Mouse (Mus musculus) left cerebral cortex, postnatal 14 days (tissue): Measurements from ENCODE around the gene Sfxn5. TPM values are rescaled to one million over a fixed set of nuclear protein-coding genes. Genes with fewer than 3 reads are reported as not detected.

Experiments used
- DNase-seq, 2 experiments: peaks; one replicate each; pipeline ENCODE4 v3.0.0; 2021 to 2022; ENCODE audit warnings: low spot score in 2 of 2, mixed read lengths in 1 of 2
- intact Hi-C: fragments of 180-260 bp; cut with DNase I; formaldehyde crosslinking; loops from one replicate; pipeline ENCODE4 v1.15.1; 2025
- microRNA-seq, 2 experiments: library from miRNA; unstranded; fragments of <30 nt; microRNA quantifications; one replicate each; pipeline ENCODE4 v1.2.0; 2022
- total RNA-seq, 2 experiments: library from RNA; stranded (reverse); gene quantifications; 2 replicates each; pipeline ENCODE4 v1.2.3; 2021

Gene Sfxn5
- total RNA-seq, 2 experiments from 2014 or later = 162 to 165 TPM

DNA sequence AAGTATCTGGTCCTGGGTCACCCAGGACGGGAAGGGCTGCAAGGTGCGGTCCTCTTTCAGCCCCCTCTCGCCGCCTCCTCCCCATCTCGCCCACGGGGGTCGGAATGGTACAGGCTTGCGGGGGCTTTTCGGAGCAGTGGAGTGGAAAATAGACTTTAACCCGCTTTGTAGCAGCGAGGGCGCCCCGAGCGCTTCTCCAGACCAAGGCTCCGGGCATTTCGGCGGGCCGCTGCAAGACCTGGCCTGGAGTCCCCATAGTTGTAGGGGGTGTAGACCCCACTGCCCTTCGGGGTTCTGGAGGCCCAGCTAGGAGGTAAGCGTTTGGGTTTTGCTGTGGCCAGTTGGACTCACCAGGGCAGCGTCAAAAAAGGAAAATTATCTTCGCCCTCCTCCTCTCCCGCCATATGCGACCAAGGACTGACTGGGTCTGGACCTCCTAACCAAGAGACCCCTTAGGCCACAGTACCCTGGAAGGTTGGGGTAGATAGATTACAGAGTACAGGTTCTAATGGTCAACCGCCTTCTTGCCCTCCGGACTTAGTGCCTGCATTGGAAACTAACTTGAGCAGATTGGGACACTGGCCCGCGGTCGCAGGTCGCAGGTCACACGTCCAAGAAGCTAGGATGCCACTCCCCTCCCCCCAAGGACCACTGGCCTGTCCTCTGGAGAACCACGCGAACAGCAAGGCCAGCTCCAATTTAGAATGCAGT, 147.0 kb downstream of the Sfxn5 start:
- intact Hi-C loops = no loop called here
- no peak for DNase-seq

DNA sequence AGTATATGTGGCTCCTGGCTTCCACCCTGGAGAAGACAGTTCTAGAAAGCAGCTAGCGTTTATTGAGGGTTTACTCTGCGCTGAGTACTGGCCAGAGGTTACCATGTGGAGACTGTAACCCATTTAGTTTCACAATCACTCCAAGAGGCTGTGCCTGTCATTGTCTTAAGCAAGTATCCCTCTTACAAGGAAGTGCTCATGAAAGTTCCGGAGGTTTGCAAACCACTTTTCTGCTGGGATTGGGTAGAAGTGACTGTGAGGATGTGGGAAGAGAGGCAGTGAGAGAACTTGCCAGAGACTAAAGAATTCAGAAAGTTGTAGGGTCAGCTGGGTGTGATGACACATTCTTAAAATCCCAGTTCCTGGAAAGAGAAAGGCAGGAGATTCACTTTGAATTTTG, 149.3 kb downstream of the Sfxn5 start:
- no peak for DNase-seq
- intact Hi-C loops = no loop called here

DNA sequence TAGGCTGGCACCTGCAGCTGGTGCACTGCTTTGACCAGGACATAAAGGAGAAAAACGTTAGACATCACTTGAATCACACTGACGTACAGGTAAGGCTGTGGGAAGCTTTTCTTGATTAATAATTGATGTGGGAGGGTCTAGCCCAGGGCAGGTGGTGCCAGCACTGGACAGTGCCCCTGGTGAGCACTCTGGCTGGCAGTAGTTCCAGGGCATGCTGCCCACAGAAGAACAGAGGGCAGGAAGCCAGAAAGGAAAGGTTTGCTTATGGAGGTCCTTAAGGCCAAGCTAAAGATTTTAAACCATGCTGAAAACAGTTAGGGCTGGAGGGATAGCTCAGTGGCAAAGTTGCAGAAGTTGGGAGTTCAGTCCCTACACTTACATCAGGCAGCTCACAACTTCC, 153.2 kb downstream of the Sfxn5 start:
- intact Hi-C loops = no loop called here
- no peak for DNase-seq

DNA sequence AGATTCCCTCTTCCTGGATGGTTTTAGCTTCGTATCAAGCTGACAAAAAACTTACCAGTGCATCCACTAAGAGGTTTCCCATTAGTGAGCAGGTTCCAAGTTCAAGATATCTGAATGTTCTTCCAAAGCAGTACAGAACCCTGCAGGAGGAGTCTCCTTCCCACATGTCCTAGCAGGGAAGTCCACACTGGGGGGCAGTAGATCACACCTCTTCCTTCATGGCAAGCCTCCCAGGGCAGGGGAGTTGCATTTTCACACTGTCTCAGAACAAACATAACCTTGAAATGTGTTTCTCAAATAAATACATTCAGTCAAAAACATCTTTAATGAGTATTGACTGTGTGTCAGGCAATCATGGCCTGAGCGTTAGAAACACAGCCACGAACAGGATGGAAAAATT, 153.7 kb downstream of the Sfxn5 start:
- intact Hi-C loops = no loop called here
- DNase-seq = no peak

DNA sequence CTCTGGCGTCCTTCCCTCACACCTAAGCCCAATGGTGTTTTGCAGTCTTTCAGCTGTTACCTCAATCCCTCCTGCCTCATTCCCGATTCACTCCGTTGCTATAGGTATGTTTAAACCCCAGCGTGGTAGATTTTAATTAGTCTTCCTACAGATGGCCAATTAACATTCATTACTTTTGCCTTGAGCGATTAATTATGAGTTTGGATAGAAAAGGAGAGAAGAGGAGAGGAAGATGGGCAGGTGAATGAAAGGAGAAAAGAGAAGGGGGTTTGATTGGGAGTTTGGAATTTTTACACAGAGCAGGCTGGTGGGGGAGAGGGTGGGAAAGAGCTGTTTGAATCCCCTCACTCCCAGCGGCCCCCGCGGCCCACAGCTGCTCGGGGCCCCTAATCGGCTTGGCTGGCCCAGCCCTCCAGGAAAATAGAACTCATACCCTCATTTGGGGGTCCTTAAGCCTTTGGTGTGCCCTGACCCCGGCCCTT, 167.7 kb downstream of the Sfxn5 start:
- intact Hi-C loops = no loop called here

More for the DNA sequence above, 167.7 kb downstream of the Sfxn5 start:
- DNase-seq = no peak

Small RNAs within 50 kb of the gene (microRNA-seq; reads per million reads assigned to microRNA genes)
- gene Mir705 = 0 to 0.34 reads per million in 2 experiments

Other genes with a start within 250 kb of the Sfxn5 start
- 10 to 100 TPM; 35.5 to 37.2 TPM for gene Spr, start 195.7 kb downstream of the Sfxn5 start, total RNA-seq
- 10 to 100 TPM; 39.9 to 41.6 TPM for gene Emx1, start 146.0 kb downstream of the Sfxn5 start, total RNA-seq
- gene Rab11fip5, start 41.2 kb upstream of the Sfxn5 start, total RNA-seq = 10 to 100 TPM; 53.8 to 55.0 TPM
- not detected for gene Noto, start 90.5 kb upstream of the Sfxn5 start, total RNA-seq
- 10 to 100 TPM; 33.8 to 34.7 TPM for gene Smyd5, start 98.6 kb upstream of the Sfxn5 start, total RNA-seq
- 100 to 1,000 TPM; 209 to 210 TPM for gene Cct7, start 118.1 kb upstream of the Sfxn5 start, total RNA-seq
- 10 to 100 TPM; 27.1 to 34.0 TPM for gene Pradc1, start 118.5 kb upstream of the Sfxn5 start, total RNA-seq
- 100 to 1,000 TPM; 119 to 126 TPM for gene Fbxo41, start 169.6 kb upstream of the Sfxn5 start, total RNA-seq
- 10 to 100 TPM; 50.3 to 64.1 TPM for gene Egr4, start 180.2 kb upstream of the Sfxn5 start, total RNA-seq